Mouse (Mus musculus) activated CD4-positive, CD25-positive, alpha-beta regulatory T cell (primary cell): Measurements from ENCODE around the gene Srsf12. TPM values are rescaled to one million over a fixed set of nuclear protein-coding genes. Genes with fewer than 3 reads are reported as not detected.

Experiments
- polyA plus RNA-seq, 2 experiments: library from polyadenylated mRNA; unstranded; fragments of 100-300 nt; shearing (Covaris generic); gene quantifications; one replicate each; pipeline ENCODE4 v1.2.1; 2017

Gene Srsf12
- polyA plus RNA-seq = 1 to 10 TPM; 2.4 to 6.9 TPM

GRCm38 (mm10) chr4:33208881-33209841, at the start of gene Srsf12:
TSS of gene Srsf12 (plus strand) at chr4:33208991.

DNA sequence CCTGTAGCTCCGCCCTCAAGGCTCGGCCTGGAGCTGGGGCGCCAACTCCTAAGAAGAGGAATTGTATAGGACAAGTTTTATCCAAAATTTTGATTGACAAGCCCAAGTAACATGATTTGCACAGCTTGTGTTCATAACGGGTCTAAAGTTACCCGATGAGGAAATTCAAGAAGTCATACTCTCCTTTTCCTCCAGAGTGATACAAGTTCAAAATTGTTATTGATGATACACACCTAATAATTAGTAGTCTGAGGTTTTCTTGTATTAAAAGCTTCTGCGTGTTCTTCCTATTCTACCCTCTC, 19.1 kb upstream of the Srsf12 start, which contains the start of gene Pm20d2:
Gene Pm20d2 (minus strand): TSS at position 3 of the 302 bp plus-strand sequence.

Other genes with a start within 250 kb of the Srsf12 start
- gene Rragd, start 226.0 kb upstream of the Srsf12 start, polyA plus RNA-seq = 1 to 10 TPM; 6.2 to 9.6 TPM
- gene Ube2j1, start 177.6 kb upstream of the Srsf12 start, polyA plus RNA-seq = 100 to 1,000 TPM in 1 of 2 experiments, 10 to 100 TPM in 1; 92.8 to 121 TPM
- gene Gabrr2, start 146.0 kb upstream of the Srsf12 start, polyA plus RNA-seq = 10 to 100 TPM; 11.8 to 57.3 TPM
- not detected for gene Gabrr1, start 76.5 kb upstream of the Srsf12 start, polyA plus RNA-seq
- under 1 TPM in 1 of 2 experiments, not detected in 1; 0.21 TPM for gene Pm20d2, start 19.3 kb upstream of the Srsf12 start, polyA plus RNA-seq
- 100 to 1,000 TPM; 440 to 474 TPM for gene Pnrc1, start 81.2 kb downstream of the Srsf12 start, polyA plus RNA-seq
- 10 to 100 TPM; 54.5 to 55.2 TPM for gene Rngtt, start 101.3 kb downstream of the Srsf12 start, polyA plus RNA-seq